ENCODE assay signal across 8 mouse cellular contexts in the genomic region with DNA sequence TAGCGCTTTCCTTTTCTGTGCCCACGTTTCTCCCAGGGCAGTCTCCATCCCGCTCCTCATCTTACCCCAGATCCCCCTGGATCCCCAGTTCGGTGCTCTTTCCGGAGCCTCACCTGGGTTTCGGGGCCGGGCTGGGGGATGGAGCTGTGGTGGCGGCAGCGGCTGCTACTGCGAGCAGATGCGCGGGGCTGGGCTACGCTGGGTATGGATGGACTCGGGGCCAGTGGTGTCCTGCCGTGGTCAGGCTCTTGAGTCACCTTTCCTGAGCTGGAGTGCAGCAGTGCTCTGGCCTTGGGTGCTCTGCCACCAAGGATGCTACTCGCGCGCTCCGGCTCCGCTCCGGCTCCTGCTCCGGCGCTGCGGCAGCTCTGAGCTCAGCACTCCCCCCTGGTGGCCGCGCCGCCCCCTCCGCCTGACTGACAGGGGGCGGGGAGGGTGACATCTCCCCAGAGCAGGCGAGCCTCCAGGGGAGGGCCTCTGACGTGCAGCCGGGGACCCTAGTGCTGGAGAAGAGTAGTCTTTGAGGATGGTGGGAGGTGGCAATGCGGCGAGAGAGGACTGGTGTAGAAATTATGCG. TPM values are rescaled to one million over a fixed set of nuclear protein-coding genes. Genes with fewer than 3 reads are reported as not detected.
DNase-seq lines count a peak whose midpoint lies in the region; ATAC-seq and TF ChIP-seq lines count a peak whose summit lies in the region.

A gene (minus strand): TSS at position 404 of the 577 bp plus-strand sequence.

- H3K9ac ChIP-seq in embryonic facial prominence, embryonic 12.5 days: peak within 1 kb of the TSS; percentile 24; the same call in 1 of the 2 replicates
- no peak within 1 kb of the TSS for H3K9ac ChIP-seq in heart, postnatal 0 days (replicated peaks; ENCODE audit: low read depth, low read length)

- WGBS in embryonic facial prominence, embryonic 12.5 days: under 1% methylated on average over 35 of the region's 35 CpGs
- 3% methylated on average over 30 of the region's 35 CpGs for WGBS in heart, postnatal 0 days

- peak within 1 kb of the TSS; percentile 64 for H3K4me2 ChIP-seq in embryonic facial prominence, embryonic 12.5 days (replicated peaks)
- peak within 1 kb of the TSS; percentile 29 for H3K4me2 ChIP-seq in heart, postnatal 0 days (ENCODE audit: low read depth, low read length)

- peak; percentile 55 to 57 for DNase-seq in CD8-positive naive resting alpha-beta T cell, adult 2 months (ENCODE audit: low read depth in 2 of 2, low spot score in 2 of 2)
- DNase-seq in adrenal gland, postnatal 10 days: peak; percentile 85
- DNase-seq in heart, postnatal 0 days (ENCODE audit: low spot score): no peak
- DNase-seq in layer of hippocampus, adult 2 months (ENCODE audit: low spot score in 2 of 2): peak; percentile 89 to 90
- peak; percentile 58 for DNase-seq in lung, postnatal 10 days
- DNase-seq in right cerebral cortex, adult 2 months (ENCODE audit: low spot score in 2 of 2): peak; percentile 86 to 87
- no peak for DNase-seq in yolk sac, embryonic 10.5 days (ENCODE audit: low spot score)

- H3K4me3 ChIP-seq in embryonic facial prominence, embryonic 12.5 days: peak within 1 kb of the TSS; percentile 31
- peak within 1 kb of the TSS; percentile 20 for H3K4me3 ChIP-seq in heart, postnatal 0 days (ENCODE audit: low read depth, low read length)
- H3K4me3 ChIP-seq in layer of hippocampus, adult 2 months: peak within 1 kb of the TSS; percentile 70

- no peak for TF ChIP-seq EP300 in heart, postnatal 0 days (IDR thresholded peaks at IDR 0.05; ENCODE audit: low read depth)

- peaks cover 63% of the 10 kb centered on the region for H3K27me3 ChIP-seq in embryonic facial prominence, embryonic 12.5 days
- peaks cover 49% of the 10 kb centered on the region for H3K27me3 ChIP-seq in heart, postnatal 0 days (ENCODE audit: control insufficient read depth, insufficient read depth, low read length)

- peaks cover 12% of the 10 kb centered on the region for H3K4me1 ChIP-seq in embryonic facial prominence, embryonic 12.5 days
- no peaks in the 10 kb centered on the region for H3K4me1 ChIP-seq in heart, postnatal 0 days (ENCODE audit: control insufficient read depth, insufficient read depth)

- H3K9me3 ChIP-seq in embryonic facial prominence, embryonic 12.5 days: no peaks in the 10 kb centered on the region
- H3K9me3 ChIP-seq in heart, postnatal 0 days (replicated peaks; ENCODE audit: control insufficient read depth, low read length): no peaks in the 10 kb centered on the region

- TF ChIP-seq CTCF in heart, postnatal 0 days (IDR thresholded peaks at IDR 0.05; ENCODE audit: low read depth): peak; percentile 52
- peak; percentile 94 for TF ChIP-seq CTCF in layer of hippocampus, adult 2 months (conservative IDR thresholded peaks at IDR 0.05)

- 0 out of 2 replicates have a peak, but pooled peaks have one; percentile 61 for ATAC-seq in embryonic facial prominence, embryonic 12.5 days (ENCODE audit: insufficient number of reproducible peaks, insufficient read depth, low FRiP score, low TSS enrichment)
- ATAC-seq in heart, postnatal 0 days (ENCODE audit: insufficient read depth, low read depth): peak; percentile 30; the same call in 1 of the 2 replicates

- H3K27ac ChIP-seq in embryonic facial prominence, embryonic 12.5 days: no peak within 1 kb of the TSS
- H3K27ac ChIP-seq in heart, postnatal 0 days (ENCODE audit: low read depth): no peak within 1 kb of the TSS
- H3K27ac ChIP-seq in layer of hippocampus, adult 2 months: peak within 1 kb of the TSS; percentile 96

- no peaks in the 10 kb centered on the region for H3K36me3 ChIP-seq in embryonic facial prominence, embryonic 12.5 days
- H3K36me3 ChIP-seq in heart, postnatal 0 days (replicated peaks; ENCODE audit: control insufficient read depth, insufficient read depth, low read length): no peaks in the 10 kb centered on the region

RNA-seq across cellular contexts. Expression of the gene that starts here (rescaled TPM):
- 1 to 10 TPM; 1.8 to 4.2 TPM for total RNA-seq in adrenal gland, postnatal 10 days (2021)
- polyA plus RNA-seq in embryonic facial prominence, embryonic 12.5 days (2016; fragmentation: Nextera tagmentation; extraction: Ambion mirVana): 0.27 and 0.37 TPM in 2 replicates
- total RNA-seq in heart, postnatal 0 days (2014; rRNA removed; ENCODE audit: low replicate concordance): not detected in 2 replicates
- not detected in 2 replicates for polyA plus RNA-seq in heart, postnatal 0 days (2015; fragmentation: Nextera tagmentation; extraction: Ambion mirVana)
- 100 to 1,000 TPM; 655 to 657 TPM for total RNA-seq in layer of hippocampus, adult 2 months (2021)

Comparison
In these comparisons a context has a peak if more than half of its experiments do, and no peak if none do; other contexts are left out.
1. RNA of the gene that starts here (total RNA-seq): 655 to 657 TPM in layer of hippocampus, adult 2 months; 1.8 to 4.2 TPM in adrenal gland, postnatal 10 days and not detected in heart, postnatal 0 days; every median in the first group is over 100 times any median in the second.
2. Peak in ATAC-seq, H3K4me3 ChIP-seq, H3K9ac ChIP-seq and H3K4me2 ChIP-seq in embryonic facial prominence, embryonic 12.5 days; RNA of the gene not detected or under 1 TPM.
3. Peak in ATAC-seq, H3K4me3 ChIP-seq and H3K4me2 ChIP-seq in heart, postnatal 0 days; RNA of the gene not detected or under 1 TPM.
4. DNase-seq: peak in CD8-positive naive resting alpha-beta T cell, adult 2 months (2 of 2), adrenal gland, postnatal 10 days (single experiment), layer of hippocampus, adult 2 months (2 of 2), lung, postnatal 10 days (single experiment) and right cerebral cortex, adult 2 months (2 of 2); none in heart, postnatal 0 days (single experiment) and yolk sac, embryonic 10.5 days (single experiment).
5. H3K4me3 ChIP-seq: peak in every context shown above with its lines; median percentile 70 in layer of hippocampus, adult 2 months; 31 in embryonic facial prominence, embryonic 12.5 days; 20 in heart, postnatal 0 days.